Mouse (Mus musculus) forebrain, embryonic 15.5 days (tissue): Measurements from ENCODE around the gene Wfikkn2. TPM values are rescaled to one million over a fixed set of nuclear protein-coding genes. Genes with fewer than 3 reads are reported as not detected.

Source experiments
- ATAC-seq: fragments of 200-750 bp; cut with Nextera tagmentation; replicated peaks from 2 replicates; pipeline ENCODE4 v1.8.0; 2017; ENCODE audit warnings: mild to moderate bottlenecking, moderate TSS enrichment, moderate library complexity
- H3K27ac ChIP-seq: fragments of 300-500 bp; sonication (generic); replicated peaks from 2 replicates; pipeline ENCODE4 v1.5.1; 2015; ENCODE audit warnings: mild to moderate bottlenecking, inconsistent platforms
- H3K27me3 ChIP-seq: fragments of 300-500 bp; sonication (generic); 2 replicates; pipeline ENCODE4 v1.6.1; 2015; ENCODE audit warnings: inconsistent platforms
- H3K36me3 ChIP-seq: fragments of 300-500 bp; sonication (generic); 2 replicates; pipeline ENCODE4 v1.6.1; 2015; ENCODE audit warnings: mild to moderate bottlenecking, inconsistent platforms
- H3K4me1 ChIP-seq: fragments of 300-500 bp; sonication (generic); 2 replicates; pipeline ENCODE4 v1.6.1; 2015; ENCODE audit warnings: inconsistent platforms
- H3K4me2 ChIP-seq: fragments of 300-500 bp; sonication (generic); replicated peaks from 2 replicates; pipeline ENCODE4 v1.6.1; 2015; ENCODE audit warnings: mild to moderate bottlenecking, inconsistent platforms
- H3K4me3 ChIP-seq: fragments of 300-500 bp; sonication (generic); 2 replicates; pipeline ENCODE4 v1.5.1; 2015; ENCODE audit warnings: mild to moderate bottlenecking, inconsistent platforms
- H3K9ac ChIP-seq: fragments of 300-500 bp; sonication (generic); replicated peaks from 2 replicates; pipeline ENCODE4 v1.6.1; 2015; ENCODE audit warnings: mild to moderate bottlenecking, inconsistent platforms
- H3K9me3 ChIP-seq: fragments of 300-500 bp; sonication (generic); 2 replicates; pipeline ENCODE4 v1.6.1; 2016; ENCODE audit warnings: inconsistent platforms
- WGBS: fragments of 180-500 bp; shearing (Covaris S2); methylation state at CpG from one replicate; pipeline ENCODE4 v1.1.7; 2015; ENCODE audit warnings: mixed read lengths; 5-methylcytosine and 5-hydroxymethylcytosine counted together
- polyA plus RNA-seq: library from polyadenylated mRNA; unstranded; fragments of >200 nt; fragmentation: Nextera tagmentation; extraction: Ambion mirVana; gene quantifications from 2 replicates; pipeline ENCODE4 v1.2.1, GENCODE M21; 2015

Wfikkn2 gene
- polyA plus RNA-seq, 1 experiment from 2014 or later: 7.9 TPM

- Histone ChIP-seq H3K4me2 (peak overlapping the region; percentile 54), H3K9me3 (no peaks in the 10 kb centered on the region), H3K27me3 (no peaks in the 10 kb centered on the region), H3K36me3 (peaks cover 9% of the 10 kb centered on the region), H3K4me1 (peaks cover 45% of the 10 kb centered on the region), H3K27ac (peak overlapping the region; percentile 99), H3K4me3 (peak overlapping the region; percentile 93), H3K9ac (peak overlapping the region; percentile 92)
- 2% methylated on average over 7 of the region's 7 CpGs for WGBS
- ATAC-seq: no peak
These were observed 33.3 kb downstream of the Wfikkn2 start for GRCm38 (mm10) chr11:94212489-94212836.

- Histone ChIP-seq H3K27ac (peak overlapping the region; percentile 99), H3K9me3 (no peaks in the 10 kb centered on the region), H3K4me1 (peaks cover 44% of the 10 kb centered on the region), H3K4me2 (peak overlapping the region; percentile 54), H3K4me3 (peak overlapping the region; percentile 93), H3K36me3 (peaks cover 9% of the 10 kb centered on the region), H3K9ac (peak overlapping the region; percentile 92), H3K27me3 (no peaks in the 10 kb centered on the region)
- 0% methylated on average over 48 of the region's 61 CpGs for WGBS
- peak; percentile 34 for ATAC-seq
These were observed 33.9 kb downstream of the Wfikkn2 start for GRCm38 (mm10) chr11:94211651-94212488.

GRCm38 (mm10) chr11:94211124-94211603 is 34.6 kb downstream of the Wfikkn2 start, which contains the start of gene Tob1:
Tob1 (plus strand) TSS chr11:94211454.
- peak within 1 kb of the TSS; percentile 99 for H3K27ac ChIP-seq
- H3K36me3 ChIP-seq: peaks cover 9% of the 10 kb centered on the region
- H3K9me3 ChIP-seq: no peaks in the 10 kb centered on the region
- H3K4me3 ChIP-seq: peak within 1 kb of the TSS; percentile 93
- peak; percentile 96 for ATAC-seq
- H3K9ac ChIP-seq: peak within 1 kb of the TSS; percentile 92
- peak within 1 kb of the TSS; percentile 97 for H3K4me2 ChIP-seq
- H3K4me1 ChIP-seq: peaks cover 38% of the 10 kb centered on the region
- no peaks in the 10 kb centered on the region for H3K27me3 ChIP-seq
- under 1% methylated on average over 40 of the region's 55 CpGs for WGBS

- Histone ChIP-seq H3K4me2 (peak overlapping the region; percentile 97), H3K4me1 (peaks cover 30% of the 10 kb centered on the region), H3K4me3 (peak overlapping the region; percentile 93), H3K27me3 (no peaks in the 10 kb centered on the region), H3K36me3 (peaks cover 9% of the 10 kb centered on the region), H3K9me3 (no peaks in the 10 kb centered on the region), H3K27ac (peak overlapping the region; percentile 99), H3K9ac (peak overlapping the region; percentile 69)
- peak; percentile 78 for ATAC-seq
- under 1% methylated on average over 43 of the region's 56 CpGs for WGBS
These were observed 35.4 kb downstream of the Wfikkn2 start for GRCm38 (mm10) chr11:94210191-94211086.

GRCm38 (mm10) chr11:94209695-94210131 is 36.1 kb downstream of the Wfikkn2 start:
- Histone ChIP-seq H3K9ac (peak overlapping the region; percentile 69), H3K36me3 (peaks cover 9% of the 10 kb centered on the region), H3K27ac (peak overlapping the region; percentile 99), H3K27me3 (no peaks in the 10 kb centered on the region), H3K4me2 (peak overlapping the region; percentile 97), H3K4me3 (peak overlapping the region; percentile 93), H3K4me1 (peaks cover 29% of the 10 kb centered on the region), H3K9me3 (no peaks in the 10 kb centered on the region)
- 1% methylated on average over 14 of the region's 14 CpGs for WGBS
- no peak for ATAC-seq

GRCm38 (mm10) chr11:94208811-94209675 is 36.8 kb downstream of the Wfikkn2 start:
- no peaks in the 10 kb centered on the region for H3K27me3 ChIP-seq
- no peak for ATAC-seq
- H3K9me3 ChIP-seq: no peaks in the 10 kb centered on the region
- peak overlapping the region; percentile 93; the same call in 1 of the 2 replicates for H3K4me3 ChIP-seq
- H3K4me1 ChIP-seq: peaks cover 23% of the 10 kb centered on the region
- WGBS: 47% methylated on average over 8 of the region's 8 CpGs
- no peak overlapping the region for H3K9ac ChIP-seq
- peak overlapping the region; percentile 99 for H3K27ac ChIP-seq
- no peak overlapping the region; the same call in 1 of the 2 replicates for H3K4me2 ChIP-seq
- peaks cover 4% of the 10 kb centered on the region for H3K36me3 ChIP-seq

GRCm38 (mm10) chr11:94206398-94207114 is 39.2 kb downstream of the Wfikkn2 start:
- H3K4me1 ChIP-seq: peaks cover 8% of the 10 kb centered on the region; the same call in 1 of the 2 replicates
- WGBS: 47% methylated on average over 10 of the region's 10 CpGs
- no peaks in the 10 kb centered on the region for H3K9me3 ChIP-seq
- H3K9ac ChIP-seq: no peak overlapping the region
- no peaks in the 10 kb centered on the region for H3K36me3 ChIP-seq
- H3K27me3 ChIP-seq: no peaks in the 10 kb centered on the region
- no peak overlapping the region for H3K4me3 ChIP-seq
- ATAC-seq: no peak
- no peak overlapping the region for H3K4me2 ChIP-seq
- no peak overlapping the region for H3K27ac ChIP-seq

- H3K4me1 ChIP-seq: no peaks in the 10 kb centered on the region
- H3K9ac ChIP-seq: no peak overlapping the region
- H3K27me3 ChIP-seq: no peaks in the 10 kb centered on the region
- H3K4me2 ChIP-seq: no peak overlapping the region
- WGBS: 61% methylated on average over 3 of the region's 3 CpGs
- H3K27ac ChIP-seq: no peak overlapping the region
- no peaks in the 10 kb centered on the region for H3K36me3 ChIP-seq
- ATAC-seq: no peak
- no peaks in the 10 kb centered on the region for H3K9me3 ChIP-seq
- no peak overlapping the region for H3K4me3 ChIP-seq
These were observed 42.7 kb downstream of the Wfikkn2 start for GRCm38 (mm10) chr11:94203066-94203465.

GRCm38 (mm10) chr11:94202106-94202505 is 43.7 kb downstream of the Wfikkn2 start:
- H3K9ac ChIP-seq: no peak overlapping the region
- no peak overlapping the region for H3K4me2 ChIP-seq
- H3K9me3 ChIP-seq: no peaks in the 10 kb centered on the region
- H3K4me1 ChIP-seq: no peaks in the 10 kb centered on the region
- H3K27me3 ChIP-seq: no peaks in the 10 kb centered on the region
- ATAC-seq: no peak
- no peak overlapping the region for H3K4me3 ChIP-seq
- no peak overlapping the region for H3K27ac ChIP-seq
- 88% methylated on average over 5 of the region's 5 CpGs for WGBS
- H3K36me3 ChIP-seq: no peaks in the 10 kb centered on the region

- no peak for ATAC-seq
- Histone ChIP-seq H3K9ac (no peak overlapping the region), H3K36me3 (no peaks in the 10 kb centered on the region), H3K4me3 (no peak overlapping the region), H3K4me2 (no peak overlapping the region), H3K9me3 (no peaks in the 10 kb centered on the region), H3K27ac (no peak overlapping the region), H3K27me3 (no peaks in the 10 kb centered on the region), H3K4me1 (no peaks in the 10 kb centered on the region)
- 85% methylated on average over 4 of the region's 4 CpGs for WGBS
These were observed 45.4 kb downstream of the Wfikkn2 start for GRCm38 (mm10) chr11:94200422-94200821.

GRCm38 (mm10) chr11:94199771-94200170 is 46.0 kb downstream of the Wfikkn2 start:
- no peak overlapping the region for H3K4me3 ChIP-seq
- no peaks in the 10 kb centered on the region for H3K27me3 ChIP-seq
- H3K36me3 ChIP-seq: no peaks in the 10 kb centered on the region
- no peak overlapping the region for H3K4me2 ChIP-seq
- H3K4me1 ChIP-seq: 0 out of 2 replicates have a peak, but pooled peaks cover 1% of the 10 kb centered on the region
- no peak overlapping the region for H3K27ac ChIP-seq
- H3K9ac ChIP-seq: no peak overlapping the region
- no peaks in the 10 kb centered on the region for H3K9me3 ChIP-seq
- 73% methylated on average over 2 of the region's 2 CpGs for WGBS
- no peak for ATAC-seq
